Mouse (Mus musculus) spleen, adult 2 months (tissue): ENCODE measurements around the gene Dpysl5. TPM values are rescaled to one million over a fixed set of nuclear protein-coding genes. Genes with fewer than 3 reads are reported as not detected.

Source experiments
- DNase-seq, 2 experiments: peaks; one replicate each; pipeline versions ENCODE4 v3.0.0 to v3.0.0-alpha.2; 2012 to 2021; ENCODE audit warnings: low spot score in 2 of 2, low read depth in 1 of 2
- H3K27ac ChIP-seq: fragments of 200-500 bp; 2 replicates; pipeline ENCODE4 v1.5.1; 2012; ENCODE audit warnings: low read length, inconsistent platforms; ENCODE audit not compliant: insufficient read depth
- H3K27me3 ChIP-seq: fragments of 200-500 bp; 2 replicates; pipeline ENCODE4 v1.6.1; 2012; ENCODE audit warnings: mild to moderate bottlenecking, moderate library complexity, low read length, inconsistent platforms; ENCODE audit not compliant: control insufficient read depth, insufficient read depth
- H3K36me3 ChIP-seq: fragments of 200-500 bp; 2 replicates; pipeline ENCODE4 v1.6.1; 2012; ENCODE audit warnings: mild to moderate bottlenecking, low read length, inconsistent platforms; ENCODE audit not compliant: control insufficient read depth, insufficient read depth
- H3K4me1 ChIP-seq: fragments of 200-500 bp; 2 replicates; pipeline ENCODE4 v1.6.1; 2011; ENCODE audit warnings: inconsistent platforms; ENCODE audit not compliant: control insufficient read depth, insufficient read depth, insufficient read length
- H3K4me3 ChIP-seq: fragments of 200-500 bp; 2 replicates; pipeline ENCODE4 v1.5.1; 2011; ENCODE audit warnings: mild to moderate bottlenecking, inconsistent platforms; ENCODE audit not compliant: insufficient read depth, insufficient read length; ENCODE audit errors: extremely low read depth
- CTCF ChIP-seq: fragments of 200-500 bp; IDR thresholded peaks from 2 replicates; pipeline ENCODE4 v1.5.1; 2011; ENCODE audit warnings: mild to moderate bottlenecking, inconsistent platforms; ENCODE audit not compliant: insufficient read depth, insufficient read length, insufficient replicate concordance; ENCODE audit errors: extremely low read depth
- POLR2A ChIP-seq: fragments of 200-500 bp; IDR thresholded peaks from 2 replicates; pipeline ENCODE4 v1.6.1; 2011; ENCODE audit warnings: low read depth, low read length, inconsistent platforms
- WGBS: fragments of 180-500 bp; shearing (Covaris S2); methylation state at CpG from one replicate; pipeline ENCODE4 v1.1.7; 2018; 5-methylcytosine and 5-hydroxymethylcytosine counted together
- polyA plus RNA-seq: library from polyadenylated mRNA; depleted of rRNA; stranded (reverse); fragments of >200 nt; gene quantifications from 2 replicates; pipeline ENCODE4 v1.2.3, GENCODE M21; 2012

The Dpysl5 gene
- polyA plus RNA-seq, 1 experiment, result 0.06 TPM

DNA sequence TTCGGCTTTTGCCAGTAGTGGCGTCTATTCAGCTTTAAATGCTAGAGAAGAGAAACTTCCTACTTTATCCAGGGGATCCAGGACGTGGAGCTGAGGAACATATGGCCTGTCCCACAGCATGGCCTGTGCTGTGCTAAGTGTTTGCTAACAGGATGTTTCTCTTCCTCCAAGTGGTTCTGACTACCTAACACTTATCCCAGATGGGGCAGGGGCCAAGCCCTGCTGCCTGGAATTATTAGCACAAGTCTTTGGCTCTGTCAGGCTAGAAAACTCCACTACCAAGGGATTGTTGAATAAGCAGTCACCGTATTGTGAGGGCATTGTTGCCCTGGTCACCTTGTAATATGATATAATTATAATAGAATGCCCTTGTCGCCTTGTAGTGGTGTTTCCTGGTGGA, 111.3 kb downstream of the Dpysl5 start:
- TF ChIP-seq CTCF (no peak), POLR2A (no peak)
- no peaks in the 10 kb centered on the region for H3K4me1 ChIP-seq
- no peak overlapping the region for H3K4me3 ChIP-seq
- no peaks in the 10 kb centered on the region for H3K27me3 ChIP-seq
- H3K36me3 ChIP-seq, result no peaks in the 10 kb centered on the region
- DNase-seq, result no peak
- no peak overlapping the region for H3K27ac ChIP-seq
- WGBS, result 87% methylated on average over 5 of the region's 5 CpGs

DNA sequence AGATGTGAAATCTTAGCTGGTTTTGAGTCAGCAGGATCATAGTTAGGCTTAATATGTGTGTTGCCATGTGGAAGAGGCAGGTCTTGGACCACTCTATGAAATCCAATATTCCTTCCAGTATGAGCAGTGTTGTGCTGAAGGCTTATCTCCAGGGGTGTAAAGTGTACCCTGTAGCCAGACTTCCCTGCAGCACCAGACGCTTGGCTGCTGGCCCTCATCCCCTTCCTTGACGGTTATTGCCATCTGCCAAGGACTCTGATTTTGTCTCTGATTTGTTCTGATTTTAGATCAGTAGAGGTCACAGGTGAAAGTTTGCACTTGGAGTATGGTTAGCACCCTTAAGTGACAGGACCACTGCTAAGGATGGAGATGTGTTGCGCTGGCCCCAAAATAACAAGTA, 111.7 kb downstream of the Dpysl5 start:
- Histone ChIP-seq H3K36me3 (no peaks in the 10 kb centered on the region), H3K27me3 (no peaks in the 10 kb centered on the region), H3K4me1 (no peaks in the 10 kb centered on the region), H3K27ac (no peak overlapping the region), H3K4me3 (no peak overlapping the region)
- 82% methylated on average over 3 of the region's 3 CpGs for WGBS
- DNase-seq, result no peak
- TF ChIP-seq POLR2A, result no peak
- TF ChIP-seq CTCF, result no peak

DNA sequence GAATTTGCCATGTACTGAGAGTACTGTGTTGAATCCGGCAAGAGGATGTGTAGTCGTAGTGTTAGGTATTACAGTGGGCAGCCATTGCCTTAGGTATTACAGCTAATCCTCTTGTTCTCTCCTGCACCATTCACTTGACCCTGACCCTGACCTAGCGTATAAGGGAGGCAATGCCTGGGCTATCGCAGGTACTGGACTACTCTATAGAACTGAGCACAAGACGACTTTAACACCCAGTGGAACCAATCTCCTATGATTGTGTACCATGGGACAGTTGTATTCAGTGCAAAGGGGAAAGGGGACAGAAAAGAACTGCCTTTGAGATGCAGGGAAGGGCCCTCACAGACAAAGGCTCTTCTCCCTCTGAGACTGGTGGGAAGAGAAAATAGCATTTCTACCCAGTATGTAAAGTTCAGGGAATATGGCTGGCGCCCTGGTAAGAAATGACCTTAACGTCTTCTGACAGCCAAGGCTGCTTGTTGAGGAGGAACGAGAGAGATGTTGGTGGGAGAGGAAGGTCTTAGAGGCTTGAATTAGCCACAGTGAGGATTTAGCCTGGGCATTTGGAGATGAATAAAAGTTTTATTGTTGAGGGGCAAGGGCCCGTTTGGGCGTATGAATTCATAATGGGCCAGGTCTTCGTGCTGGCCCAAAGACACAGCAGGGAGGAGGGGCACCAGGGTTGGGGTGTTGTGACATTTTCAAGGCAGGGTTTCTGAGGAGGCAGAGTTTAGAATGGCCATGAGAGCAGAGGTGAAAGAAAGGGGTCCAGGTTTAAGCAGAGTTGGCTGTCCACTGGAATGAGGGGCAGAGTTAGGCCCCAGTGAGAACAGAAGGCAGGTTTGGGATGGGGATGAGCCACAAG, 113.0 kb downstream of the Dpysl5 start:
- Histone ChIP-seq H3K27ac (no peak overlapping the region), H3K4me1 (no peaks in the 10 kb centered on the region), H3K4me3 (no peak overlapping the region), H3K36me3 (no peaks in the 10 kb centered on the region), H3K27me3 (no peaks in the 10 kb centered on the region)
- TF ChIP-seq POLR2A, result no peak
- no peak for TF ChIP-seq CTCF
- 89% methylated on average over 11 of the region's 11 CpGs for WGBS
- DNase-seq, result no peak

DNA sequence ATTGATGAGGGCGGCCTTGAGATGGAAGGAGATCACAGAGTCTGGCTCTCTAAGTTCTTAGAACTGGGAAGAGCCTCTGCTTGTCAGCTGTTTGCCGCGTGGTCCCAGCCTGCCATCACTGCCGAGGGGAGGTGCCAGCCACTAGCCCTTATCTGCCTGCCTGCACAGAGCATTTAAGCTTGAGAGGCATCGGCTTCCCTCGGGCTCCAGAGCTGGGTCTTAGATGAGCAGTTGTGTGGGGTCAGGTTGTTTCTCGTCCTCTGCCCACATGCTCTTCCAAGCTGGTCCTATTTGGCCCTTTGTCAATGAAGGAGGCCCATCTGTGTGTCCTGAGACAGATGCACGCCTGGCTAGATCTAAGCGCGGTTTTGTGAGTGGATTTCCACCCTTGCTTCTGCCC, 113.8 kb downstream of the Dpysl5 start:
- Histone ChIP-seq H3K4me3 (no peak overlapping the region), H3K36me3 (no peaks in the 10 kb centered on the region), H3K27me3 (no peaks in the 10 kb centered on the region), H3K4me1 (no peaks in the 10 kb centered on the region), H3K27ac (no peak overlapping the region)
- no peak for DNase-seq
- TF ChIP-seq POLR2A (no peak), CTCF (no peak)
- 81% methylated on average over 10 of the region's 10 CpGs for WGBS

DNA sequence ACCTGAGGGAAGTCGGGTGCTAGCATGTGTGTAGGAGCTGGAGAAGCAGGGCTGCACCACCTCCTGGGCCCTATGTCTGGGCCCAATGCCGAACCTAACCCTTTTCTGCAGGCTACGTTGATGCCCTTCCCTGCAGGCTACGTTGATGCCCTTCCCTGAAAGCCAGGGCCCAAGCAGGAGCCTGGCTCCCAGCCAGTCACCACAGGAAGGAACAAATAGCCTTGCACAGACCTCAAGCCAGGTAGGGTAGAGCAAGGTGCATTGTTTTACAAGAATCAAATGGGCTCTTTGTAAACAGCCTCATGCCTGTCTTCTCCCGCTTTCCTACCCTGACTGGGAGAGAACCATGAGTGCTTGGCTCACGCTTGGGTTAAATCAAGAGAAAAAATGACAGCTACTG, 114.5 kb downstream of the Dpysl5 start:
- no peaks in the 10 kb centered on the region for H3K27me3 ChIP-seq
- WGBS, result 76% methylated on average over 6 of the region's 6 CpGs
- no peaks in the 10 kb centered on the region for H3K4me1 ChIP-seq
- no peak overlapping the region for H3K4me3 ChIP-seq
- no peak for DNase-seq
- H3K27ac ChIP-seq, result no peak overlapping the region
- no peak for TF ChIP-seq CTCF
- no peak for TF ChIP-seq POLR2A
- H3K36me3 ChIP-seq, result no peaks in the 10 kb centered on the region

DNA sequence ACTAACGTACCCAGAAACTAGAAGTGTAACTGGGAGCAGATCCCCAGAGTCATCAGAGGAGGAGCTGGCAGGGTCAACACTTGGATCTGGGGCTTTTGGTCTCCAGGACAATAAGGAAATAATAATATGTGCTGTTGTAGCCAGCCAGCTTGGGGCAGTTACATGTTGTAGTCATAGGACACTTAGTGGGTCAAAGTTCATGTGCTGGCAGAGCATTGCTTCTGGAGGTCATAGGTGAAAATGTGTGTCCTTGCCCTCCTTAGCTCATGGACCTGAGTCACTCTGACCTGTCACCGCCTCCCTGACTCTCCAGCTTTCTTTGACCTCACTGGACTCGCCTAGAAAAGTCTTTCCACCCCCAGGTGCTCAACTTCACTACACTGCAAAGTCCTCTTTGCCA, 122.1 kb downstream of the Dpysl5 start:
- 83% methylated on average over 3 of the region's 3 CpGs for WGBS

DNA sequence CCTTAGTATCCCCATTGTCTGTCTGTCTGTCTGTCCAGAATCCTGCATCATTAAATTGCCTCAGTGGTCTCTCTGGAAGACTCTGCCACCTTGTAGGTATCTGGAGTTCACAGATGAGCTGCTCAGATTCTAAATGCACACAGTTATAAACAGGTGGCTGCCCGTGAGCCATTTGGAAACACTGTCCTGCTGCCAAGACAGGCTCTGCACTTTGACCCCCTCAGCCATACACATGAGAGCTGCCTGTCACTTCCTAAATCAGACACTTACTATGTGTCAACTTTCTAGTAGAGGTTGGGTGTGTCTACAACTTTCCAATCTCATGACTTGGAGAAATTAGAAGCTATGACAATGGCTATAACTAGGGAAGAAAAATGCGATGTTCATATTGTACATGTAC, 128.4 kb downstream of the Dpysl5 start:
- Histone ChIP-seq H3K4me1 (no peaks in the 10 kb centered on the region), H3K27ac (no peak overlapping the region), H3K36me3 (no peaks in the 10 kb centered on the region), H3K4me3 (no peak overlapping the region), H3K27me3 (no peaks in the 10 kb centered on the region)
- no peak for DNase-seq
- WGBS, result 90% methylated on average over 2 of the region's 2 CpGs
- TF ChIP-seq POLR2A (no peak), CTCF (no peak)

More for the DNA sequence above, 122.1 kb downstream of the Dpysl5 start:
- Histone ChIP-seq H3K4me1 (no peaks in the 10 kb centered on the region), H3K27ac (no peak overlapping the region), H3K27me3 (no peaks in the 10 kb centered on the region), H3K36me3 (no peaks in the 10 kb centered on the region), H3K4me3 (no peak overlapping the region)
- TF ChIP-seq CTCF, result no peak
- no peak for TF ChIP-seq POLR2A
- no peak for DNase-seq
